Mouse (Mus musculus): ENCODE results near the gene Arg2. TPM values are rescaled to one million over a fixed set of nuclear protein-coding genes. Genes with fewer than 3 reads are reported as not detected.

Arg2 gene
- polyA plus RNA-seq (2012) = not detected in 2 replicates

DNA sequence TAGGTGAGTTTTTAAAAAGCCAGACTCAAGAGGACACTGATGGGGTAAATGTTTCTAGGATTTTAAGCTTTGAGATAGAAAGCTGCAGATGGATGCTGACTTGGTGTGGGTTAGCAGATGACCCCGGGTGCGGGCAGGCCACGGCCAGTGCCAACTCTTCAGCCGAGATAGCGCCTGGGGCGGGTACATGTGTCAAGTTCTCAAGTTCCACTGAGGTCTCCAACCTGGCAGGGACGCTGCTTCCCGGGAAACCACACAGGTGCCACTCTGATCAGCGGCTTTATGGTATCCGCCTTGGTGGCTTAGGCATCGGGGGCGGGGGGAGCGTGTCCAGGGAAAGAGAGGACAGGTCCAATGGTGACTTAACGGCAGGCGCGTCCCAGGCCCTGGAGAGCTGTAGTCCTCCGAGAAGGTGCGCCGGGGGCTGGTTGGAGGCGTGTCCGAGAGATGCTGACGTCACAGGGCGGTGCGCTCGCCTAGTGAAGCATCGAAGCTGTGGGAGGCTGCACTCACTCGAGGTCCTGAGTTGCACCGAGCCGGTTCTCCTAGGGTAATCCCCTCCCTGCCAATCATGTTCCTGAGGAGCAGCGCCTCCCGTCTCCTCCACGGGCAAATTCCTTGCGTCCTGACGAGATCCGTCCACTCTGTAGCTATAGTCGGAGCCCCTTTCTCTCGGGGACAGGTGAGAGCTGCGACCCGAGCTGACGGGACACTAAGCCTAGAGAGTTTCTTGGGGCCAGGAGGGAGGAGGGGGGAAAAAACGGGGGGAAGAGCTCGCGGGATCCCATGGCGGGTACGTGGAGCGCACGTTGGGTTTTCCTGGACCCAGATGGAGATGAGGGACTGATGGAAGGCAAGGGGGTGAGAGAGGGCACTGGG lies at the start of gene Arg2:
Gene Arg2 (plus strand): TSS at position 479 of the 879 bp plus-strand sequence.

DNA sequence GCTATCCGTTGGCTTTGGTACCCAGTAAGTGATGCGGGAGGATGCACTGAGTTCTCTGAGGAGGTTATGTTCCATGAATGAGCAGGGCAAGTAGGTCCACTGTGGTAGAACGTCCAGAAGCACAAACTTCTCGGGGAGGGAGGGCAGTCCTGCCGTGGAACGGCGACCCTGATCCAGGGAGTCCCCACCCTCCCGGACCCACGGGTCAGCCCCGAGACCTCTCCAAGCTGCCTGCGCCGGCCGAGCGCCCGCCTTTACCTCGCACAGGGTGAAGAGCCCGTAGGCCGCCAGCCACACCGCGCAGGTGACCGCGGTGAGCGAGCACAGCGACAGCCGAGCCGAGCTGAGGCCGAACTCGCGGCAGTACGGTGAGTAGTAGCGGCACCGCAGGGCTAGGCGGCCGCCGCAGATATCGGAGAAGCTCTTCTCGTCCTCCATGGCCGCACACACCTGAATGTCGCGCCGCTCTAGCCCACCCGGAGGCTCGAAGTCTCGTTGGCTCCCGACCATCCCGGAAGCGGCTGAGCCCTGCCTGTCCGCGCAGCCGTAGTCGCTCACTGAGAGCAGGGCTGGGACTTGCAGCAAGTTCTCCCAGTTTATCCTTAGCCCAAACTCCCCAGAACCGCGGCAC lies 41.3 kb upstream of the Arg2 start, which contains the start of gene Pigh:
Gene Pigh (minus strand): TSS at position 470 of the 631 bp plus-strand sequence.

DNA sequence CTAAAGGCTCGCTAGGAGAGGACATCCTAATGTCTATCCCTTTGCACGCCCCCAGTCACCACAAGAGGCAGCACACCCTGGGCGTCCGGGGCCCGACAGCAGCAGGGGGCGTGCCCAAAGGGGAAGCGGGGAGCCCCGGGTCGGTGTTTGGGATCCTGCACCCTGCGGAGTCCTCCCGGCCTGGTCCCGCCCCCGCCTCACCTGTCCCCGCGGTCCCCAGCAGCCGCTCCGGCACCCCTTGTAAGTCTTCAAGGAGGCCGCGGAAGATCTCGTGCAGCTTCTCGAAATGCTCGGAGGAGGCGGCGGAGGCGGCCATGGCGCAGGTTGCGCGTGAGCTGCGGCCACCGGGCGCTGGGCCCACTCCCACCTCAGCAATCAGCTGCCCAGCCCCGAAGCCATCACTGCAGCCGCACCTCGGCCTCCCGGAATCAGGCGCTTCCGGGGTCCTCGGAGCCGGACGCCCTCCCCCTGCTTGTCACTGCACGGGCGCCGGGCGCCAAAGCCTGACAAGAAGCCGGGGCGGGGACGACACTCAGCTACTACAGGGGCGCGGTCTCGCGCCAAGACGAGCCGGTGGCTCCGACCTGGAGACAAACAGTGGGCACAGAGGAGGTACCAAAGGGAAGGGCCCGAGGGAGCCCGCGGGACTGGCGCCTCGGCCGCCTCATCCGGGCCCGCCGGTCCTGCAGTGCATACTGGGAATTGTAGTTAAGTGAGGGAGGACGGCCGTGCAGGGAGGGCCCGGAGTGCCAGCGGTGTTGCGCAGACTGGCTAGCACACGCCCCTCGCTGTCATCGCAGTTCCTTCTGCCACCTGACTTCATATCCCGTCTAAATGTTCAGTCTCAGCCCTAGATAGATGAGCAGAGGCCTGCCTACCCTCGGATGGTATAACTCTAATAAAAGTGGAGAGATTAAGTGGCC lies 41.7 kb downstream of the Arg2 start, which contains the start of gene Vti1b:
Gene Vti1b (minus strand): TSS at position 649 of the 923 bp plus-strand sequence.

DNA sequence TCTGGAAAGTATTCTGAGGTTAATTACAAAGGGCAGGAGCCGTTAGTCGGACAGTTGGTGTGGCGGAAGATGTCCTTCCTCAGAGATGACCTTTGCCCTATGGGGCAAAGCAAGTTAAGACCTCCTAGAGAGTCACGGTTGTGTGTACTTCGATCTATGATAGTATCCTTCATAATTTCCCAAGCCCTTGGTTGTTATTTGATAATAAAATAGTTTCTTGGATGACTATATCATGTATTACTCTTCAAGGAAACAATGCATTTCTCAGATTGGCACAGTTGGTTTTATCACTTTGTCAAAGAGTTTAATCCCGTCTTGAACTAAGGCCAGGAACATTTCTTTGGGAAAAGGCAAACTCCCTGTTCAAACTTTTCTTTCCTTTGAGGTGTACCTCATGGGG lies 61.6 kb downstream of the Arg2 start, which contains the start of gene Rdh11:
Gene Rdh11 (minus strand): TSS at position 101 of the 400 bp plus-strand sequence.

Other genes starting within 250 kb of the Arg2 start
- 0.03 and 0.18 TPM in 2 replicates for gene Plek2, start 223.8 kb upstream of the Arg2 start, polyA plus RNA-seq (2012)
- gene Tmem229b, start 123.2 kb upstream of the Arg2 start, polyA plus RNA-seq (2012) = 27.0 and 40.8 TPM in 2 replicates
- gene Plekhh1, start 101.6 kb upstream of the Arg2 start, polyA plus RNA-seq (2012) = 0.05 and 0.13 TPM in 2 replicates
- 4.4 and 4.5 TPM in 2 replicates for gene Pigh, start 41.1 kb upstream of the Arg2 start, polyA plus RNA-seq (2012)
- 58.2 and 61.0 TPM in 2 replicates for gene Vti1b, start 41.9 kb downstream of the Arg2 start, polyA plus RNA-seq (2012)
- gene Rdh11, start 61.5 kb downstream of the Arg2 start, polyA plus RNA-seq (2012) = 1.6 and 2.1 TPM in 2 replicates
- 0.59 and 0.68 TPM in 2 replicates for gene Rdh12, start 78.1 kb downstream of the Arg2 start, polyA plus RNA-seq (2012)
- 4.3 and 5.8 TPM in 2 replicates for gene Zfyve26, start 165.5 kb downstream of the Arg2 start, polyA plus RNA-seq (2012)
- gene Rad51b, start 166.5 kb downstream of the Arg2 start, polyA plus RNA-seq (2012) = 0.28 and 0.51 TPM in 2 replicates

All from megakaryocyte-erythroid progenitor cell, adult 5 weeks (primary cell).